Mouse (Mus musculus): Measurements from ENCODE around the gene Arnt.

Gene Arnt

GRCm38 (mm10) chr3:95456367-95456766 is 22.2 kb downstream of the Arnt start:
- DNase-seq (ENCODE audit: low read depth, low spot score), result no peak

GRCm38 (mm10) chr3:95457758-95458157 is 23.6 kb downstream of the Arnt start:
- no peak for DNase-seq (ENCODE audit: low read depth, low spot score)

- DNase-seq (ENCODE audit: low read depth, low spot score), result no peak
Measured at GRCm38 (mm10) chr3:95459381-95459780, 25.2 kb downstream of the Arnt start.

GRCm38 (mm10) chr3:95463852-95464251 is 29.7 kb downstream of the Arnt start:
- DNase-seq (ENCODE audit: low read depth, low spot score), result no peak

GRCm38 (mm10) chr3:95478966-95479365 is 44.8 kb downstream of the Arnt start:
- no peak for DNase-seq (ENCODE audit: low read depth, low spot score)

- DNase-seq (ENCODE audit: low read depth, low spot score), result no peak
Measured at GRCm38 (mm10) chr3:95486421-95486820, 52.2 kb downstream of the Arnt start.

GRCm38 (mm10) chr3:95488679-95489078 is 54.5 kb downstream of the Arnt start:
- no peak for DNase-seq (ENCODE audit: low read depth, low spot score)

GRCm38 (mm10) chr3:95490238-95490637 is 56.0 kb downstream of the Arnt start:
- DNase-seq (ENCODE audit: low read depth, low spot score), result no peak

GRCm38 (mm10) chr3:95494342-95494741 is 60.2 kb downstream of the Arnt start:
- no peak for DNase-seq (ENCODE audit: low read depth, low spot score)

- no peak for DNase-seq (ENCODE audit: low read depth, low spot score)
Measured at GRCm38 (mm10) chr3:95498229-95498628, 64.0 kb downstream of the Arnt start.

GRCm38 (mm10) chr3:95499024-95499423 is 64.8 kb downstream of the Arnt start, which contains the start of gene Ctsk:
Ctsk (plus strand) TSS chr3:95499256.
- DNase-seq (ENCODE audit: low read depth, low spot score), result no peak

GRCm38 (mm10) chr3:95499496-95500140 is 65.4 kb downstream of the Arnt start:
- DNase-seq (ENCODE audit: low read depth, low spot score), result no peak

GRCm38 (mm10) chr3:95502312-95502711 is 68.1 kb downstream of the Arnt start:
- no peak for DNase-seq (ENCODE audit: low read depth, low spot score)

GRCm38 (mm10) chr3:95509348-95509747 is 75.2 kb downstream of the Arnt start:
- no peak for DNase-seq (ENCODE audit: low read depth, low spot score)

GRCm38 (mm10) chr3:95511611-95512180 is 77.5 kb downstream of the Arnt start:
- no peak for DNase-seq (ENCODE audit: low read depth, low spot score)

GRCm38 (mm10) chr3:95516614-95517041 is 82.4 kb downstream of the Arnt start:
- DNase-seq (ENCODE audit: low read depth, low spot score), result no peak

GRCm38 (mm10) chr3:95517493-95517898 is 83.3 kb downstream of the Arnt start:
- DNase-seq (ENCODE audit: low read depth, low spot score), result peak; percentile 76

GRCm38 (mm10) chr3:95518891-95519290 is 84.7 kb downstream of the Arnt start:
- DNase-seq (ENCODE audit: low read depth, low spot score), result no peak

- no peak for DNase-seq (ENCODE audit: low read depth, low spot score)
Measured at GRCm38 (mm10) chr3:95519315-95519714, 85.1 kb downstream of the Arnt start.

- no peak for DNase-seq (ENCODE audit: low read depth, low spot score)
Measured at GRCm38 (mm10) chr3:95520100-95520499, 85.9 kb downstream of the Arnt start.

- no peak for DNase-seq (ENCODE audit: low read depth, low spot score)
Measured at GRCm38 (mm10) chr3:95521168-95521567, 87.0 kb downstream of the Arnt start.

- DNase-seq (ENCODE audit: low read depth, low spot score), result no peak
Measured at GRCm38 (mm10) chr3:95523662-95524061, 89.5 kb downstream of the Arnt start.

- DNase-seq (ENCODE audit: low read depth, low spot score), result no peak
Measured at GRCm38 (mm10) chr3:95524673-95525072, 90.5 kb downstream of the Arnt start.
